Mouse (Mus musculus): Measurements from ENCODE around the gene Kmt5c. TPM values are rescaled to one million over a fixed set of nuclear protein-coding genes. Genes with fewer than 3 reads are reported as not detected.

Kmt5c gene
- polyA plus RNA-seq, 2 experiments = 37.8 to 78.7 TPM

DNA sequence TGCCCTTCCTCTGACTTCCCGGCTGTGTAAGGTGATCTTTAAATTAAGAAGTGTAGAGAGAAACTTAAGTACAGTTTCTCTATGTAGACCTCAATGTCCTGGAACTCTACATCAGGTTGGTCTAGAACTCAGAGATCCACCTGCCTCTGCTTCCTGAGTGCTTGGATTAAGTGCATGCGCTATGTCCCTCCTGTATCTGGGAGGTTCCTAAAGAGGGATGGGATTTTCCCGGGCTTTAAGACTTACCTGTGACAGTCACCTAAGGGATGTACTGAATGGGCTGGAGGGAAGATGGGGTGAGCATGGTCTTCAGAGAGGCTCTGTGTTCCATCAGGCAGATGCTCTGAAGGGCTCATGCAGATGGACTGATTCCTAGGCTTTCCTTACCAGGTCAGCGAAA is 53.8 kb downstream of the Kmt5c start:
- Histone ChIP-seq H3K9ac (replicated peaks) (peak overlapping the region; percentile 98), H3K36me3 (replicated peaks; ENCODE audit: control insufficient read depth, insufficient read depth, low read depth) (peaks cover 40% of the 10 kb centered on the region), H3K4me1 (replicated peaks; ENCODE audit: control insufficient read depth in 2 of 2, insufficient read depth in 2 of 2, low read length in 1 of 2) (peaks cover 3 to 17% of the 10 kb centered on the region in 2 experiments; a peak in 3 of 4 replicates), H3K27ac (peak overlapping the region; percentile 98), H3K9me3 (ENCODE audit: control insufficient read depth, low read length) (no peaks in the 10 kb centered on the region), H3K4me3 (ENCODE audit: insufficient read depth in 1 of 2, low read depth in 2 of 2, low read length in 2 of 2) (peak overlapping the region; percentile 87 to 92), H3K4me2 (ENCODE audit: low read depth) (peak overlapping the region; percentile 97), H3K27me3 (ENCODE audit: control insufficient read depth, insufficient read depth, low read length) (no peaks in the 10 kb centered on the region)
- TF ChIP-seq EP300 (IDR thresholded peaks at IDR 0.05; ENCODE audit: low read depth) (no peak), CTCF (IDR thresholded peaks at IDR 0.05; ENCODE audit: low read depth) (no peak)
- ATAC-seq (ENCODE audit: insufficient read depth) = no peak
- WGBS (ENCODE audit: insufficient replicate concordance) = 17% methylated on average over 4 of the region's 4 CpGs
- DNase-seq (ENCODE audit: low read depth in 3 of 3, low spot score in 3 of 3) = no peak

DNA sequence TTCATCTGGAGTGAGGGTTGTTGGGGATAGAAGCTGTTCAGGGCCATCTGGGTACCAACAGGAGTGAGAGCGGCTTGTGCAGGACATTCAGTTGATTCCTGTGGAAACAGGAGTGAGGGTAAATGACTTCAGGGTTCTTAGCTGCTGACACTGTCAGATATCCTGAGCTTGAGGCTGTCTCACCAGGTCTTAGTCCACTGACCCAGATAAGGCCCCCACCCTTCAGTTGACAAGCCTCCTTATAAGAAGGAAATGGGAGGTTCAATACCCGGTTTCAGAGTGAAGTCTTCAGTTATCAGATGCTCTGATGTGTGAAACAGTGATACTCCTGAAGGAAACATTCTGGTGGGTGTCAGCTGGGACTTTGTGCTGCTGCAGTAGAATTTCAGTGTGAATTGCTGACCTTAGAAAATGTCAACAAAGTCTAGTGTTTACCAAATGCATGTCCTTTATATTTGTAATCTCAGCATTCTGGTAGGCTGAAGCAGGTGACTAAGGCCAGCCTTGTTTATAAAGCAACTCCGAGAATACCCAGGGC is 54.8 kb downstream of the Kmt5c start:
- Histone ChIP-seq H3K27ac (peak overlapping the region; percentile 54), H3K9ac (replicated peaks) (peak overlapping the region; percentile 98; the same call in 1 of the 2 replicates), H3K4me1 (replicated peaks; ENCODE audit: control insufficient read depth in 2 of 2, insufficient read depth in 2 of 2, low read length in 1 of 2) (peaks cover 3 to 15% of the 10 kb centered on the region in 2 experiments; a peak in 3 of 4 replicates), H3K9me3 (ENCODE audit: control insufficient read depth, low read length) (no peaks in the 10 kb centered on the region), H3K27me3 (ENCODE audit: control insufficient read depth, insufficient read depth, low read length) (no peaks in the 10 kb centered on the region), H3K36me3 (replicated peaks; ENCODE audit: control insufficient read depth, insufficient read depth, low read depth) (peaks cover 40% of the 10 kb centered on the region), H3K4me2 (ENCODE audit: low read depth) (peak overlapping the region; percentile 97), H3K4me3 (ENCODE audit: insufficient read depth in 1 of 2, low read depth in 2 of 2, low read length in 2 of 2) (peak overlapping the region; percentile 87 to 92; a peak in 3 of 4 replicates)
- WGBS (ENCODE audit: insufficient replicate concordance) = 40% methylated on average over 3 of the region's 3 CpGs
- TF ChIP-seq EP300 (IDR thresholded peaks at IDR 0.05; ENCODE audit: low read depth) (no peak), CTCF (IDR thresholded peaks at IDR 0.05; ENCODE audit: low read depth) (no peak)
- ATAC-seq (ENCODE audit: insufficient read depth) (no peak), DNase-seq (ENCODE audit: low read depth in 3 of 3, low spot score in 3 of 3) (no peak)

DNA sequence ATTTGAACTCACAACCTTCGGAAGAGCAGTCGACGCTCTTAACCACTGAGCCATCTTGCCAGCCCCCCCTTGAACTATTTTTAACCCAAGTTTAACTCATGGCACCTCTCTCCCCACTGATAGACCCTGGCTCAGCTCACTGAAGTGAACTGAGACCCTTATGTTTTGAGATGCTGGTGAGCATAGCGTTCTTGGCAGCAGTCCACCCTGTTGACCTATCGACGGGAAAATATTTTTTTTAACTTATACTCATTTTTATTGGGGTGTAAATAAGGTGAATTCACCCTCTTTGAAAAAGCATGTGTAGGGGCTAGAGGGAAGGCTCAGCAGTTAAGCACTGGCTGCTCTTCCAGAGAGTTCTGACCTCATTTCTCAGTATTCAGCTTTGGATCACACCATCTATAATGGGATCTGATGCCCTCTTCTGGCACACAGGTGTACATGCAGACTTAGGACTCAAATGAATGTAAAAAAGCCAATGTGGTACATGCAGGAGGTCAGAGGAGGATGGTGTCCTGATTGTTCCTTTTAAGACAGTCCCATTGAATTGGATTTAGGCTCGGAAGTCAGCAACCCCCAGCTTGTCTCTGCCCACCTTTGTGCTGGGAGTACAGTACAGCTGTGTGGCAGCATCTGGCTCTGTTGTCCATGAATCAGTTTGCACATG is 56.0 kb downstream of the Kmt5c start:
- Histone ChIP-seq H3K9me3 (ENCODE audit: control insufficient read depth, low read length) (no peaks in the 10 kb centered on the region), H3K27me3 (ENCODE audit: control insufficient read depth, insufficient read depth, low read length) (no peaks in the 10 kb centered on the region), H3K4me1 (replicated peaks; ENCODE audit: control insufficient read depth in 2 of 2, insufficient read depth in 2 of 2, low read length in 1 of 2) (peaks cover 3 to 13% of the 10 kb centered on the region in 2 experiments; a peak in 3 of 4 replicates), H3K9ac (replicated peaks) (no peak overlapping the region), H3K4me2 (ENCODE audit: low read depth) (no peak overlapping the region), H3K4me3 (ENCODE audit: insufficient read depth in 1 of 2, low read depth in 2 of 2, low read length in 2 of 2) (no peak overlapping the region), H3K27ac (no peak overlapping the region), H3K36me3 (replicated peaks; ENCODE audit: control insufficient read depth, insufficient read depth, low read depth) (peaks cover 40% of the 10 kb centered on the region)
- DNase-seq (ENCODE audit: low read depth in 3 of 3, low spot score in 3 of 3) (no peak), ATAC-seq (ENCODE audit: insufficient read depth) (no peak)
- WGBS (ENCODE audit: insufficient replicate concordance) = 61% methylated on average over 7 of the region's 7 CpGs
- TF ChIP-seq EP300 (IDR thresholded peaks at IDR 0.05; ENCODE audit: low read depth) (no peak), CTCF (IDR thresholded peaks at IDR 0.05; ENCODE audit: low read depth) (peak; percentile 79)

Other genes starting within 250 kb of the Kmt5c start
- gene Ppp1r12c, start 238.4 kb upstream of the Kmt5c start, polyA plus RNA-seq (2012; rRNA removed) = 16.2 and 22.2 TPM in 2 replicates
- 15.6 and 22.2 TPM in 2 replicates for gene Ppp1r12c, start 238.4 kb upstream of the Kmt5c start, polyA plus RNA-seq (2014; fragmentation: Nextera tagmentation; extraction: Ambion mirVana)
- 2.0 and 4.0 TPM in 2 replicates for gene Tnnt1, start 223.7 kb upstream of the Kmt5c start, polyA plus RNA-seq (2012; rRNA removed)
- 2.6 and 3.3 TPM in 2 replicates for gene Tnnt1, start 223.7 kb upstream of the Kmt5c start, polyA plus RNA-seq (2014; fragmentation: Nextera tagmentation; extraction: Ambion mirVana)
- 0.30 and 0.35 TPM in 2 replicates for gene Tnni3, start 215.9 kb upstream of the Kmt5c start, polyA plus RNA-seq (2012; rRNA removed)
- gene Tnni3, start 215.9 kb upstream of the Kmt5c start, polyA plus RNA-seq (2014; fragmentation: Nextera tagmentation; extraction: Ambion mirVana) = 0.45 TPM in 1 of 2 replicates, not detected in the other
- 0.39 and 0.42 TPM in 2 replicates for gene Dnaaf3, start 207.7 kb upstream of the Kmt5c start, polyA plus RNA-seq (2012; rRNA removed)
- gene Dnaaf3, start 207.7 kb upstream of the Kmt5c start, polyA plus RNA-seq (2014; fragmentation: Nextera tagmentation; extraction: Ambion mirVana) = 0.09 TPM in 1 of 2 replicates, not detected in the other
- 0.15 and 0.22 TPM in 2 replicates for gene Syt5, start 192.6 kb upstream of the Kmt5c start, polyA plus RNA-seq (2012; rRNA removed)
- 0.25 and 0.81 TPM in 2 replicates for gene Syt5, start 192.6 kb upstream of the Kmt5c start, polyA plus RNA-seq (2014; fragmentation: Nextera tagmentation; extraction: Ambion mirVana)
- not detected in 2 replicates for gene Ptprh, start 136.1 kb upstream of the Kmt5c start, polyA plus RNA-seq (2012; rRNA removed)
- not detected in 2 replicates for gene Ptprh, start 136.1 kb upstream of the Kmt5c start, polyA plus RNA-seq (2014; fragmentation: Nextera tagmentation; extraction: Ambion mirVana)
- gene Tmem86b, start 108.7 kb upstream of the Kmt5c start, polyA plus RNA-seq (2012; rRNA removed) = 36.4 and 51.0 TPM in 2 replicates
- gene Tmem86b, start 108.7 kb upstream of the Kmt5c start, polyA plus RNA-seq (2014; fragmentation: Nextera tagmentation; extraction: Ambion mirVana) = 30.5 and 32.9 TPM in 2 replicates
- gene Ppp6r1, start 81.1 kb upstream of the Kmt5c start, polyA plus RNA-seq (2012; rRNA removed) = 30.8 and 33.6 TPM in 2 replicates
- 4.3 and 5.1 TPM in 2 replicates for gene Ppp6r1, start 81.1 kb upstream of the Kmt5c start, polyA plus RNA-seq (2014; fragmentation: Nextera tagmentation; extraction: Ambion mirVana)
- gene Hspbp1, start 55.0 kb upstream of the Kmt5c start, polyA plus RNA-seq (2012; rRNA removed) = 28.2 and 38.5 TPM in 2 replicates
- gene Hspbp1, start 55.0 kb upstream of the Kmt5c start, polyA plus RNA-seq (2014; fragmentation: Nextera tagmentation; extraction: Ambion mirVana) = 56.7 and 60.6 TPM in 2 replicates
- gene Brsk1, start 49.5 kb upstream of the Kmt5c start, polyA plus RNA-seq (2012; rRNA removed) = 0.39 and 0.54 TPM in 2 replicates
- not detected in 2 replicates for gene Brsk1, start 49.5 kb upstream of the Kmt5c start, polyA plus RNA-seq (2014; fragmentation: Nextera tagmentation; extraction: Ambion mirVana)
- gene Tmem150b, start 14.9 kb upstream of the Kmt5c start, polyA plus RNA-seq (2012; rRNA removed) = 0.31 TPM in 2 replicates
- gene Tmem150b, start 14.9 kb upstream of the Kmt5c start, polyA plus RNA-seq (2014; fragmentation: Nextera tagmentation; extraction: Ambion mirVana) = 0.18 TPM in 1 of 2 replicates, not detected in the other
- gene Cox6b2, start 13.0 kb downstream of the Kmt5c start, polyA plus RNA-seq (2012; rRNA removed) = 111 and 119 TPM in 2 replicates
- gene Cox6b2, start 13.0 kb downstream of the Kmt5c start, polyA plus RNA-seq (2014; fragmentation: Nextera tagmentation; extraction: Ambion mirVana) = 81.9 and 88.1 TPM in 2 replicates
- not detected in 2 replicates for gene Fam71e2, start 31.2 kb downstream of the Kmt5c start, polyA plus RNA-seq (2012; rRNA removed)
- not detected in 2 replicates for gene Fam71e2, start 31.2 kb downstream of the Kmt5c start, polyA plus RNA-seq (2014; fragmentation: Nextera tagmentation; extraction: Ambion mirVana)
- 0.03 and 0.09 TPM in 2 replicates for gene Il11, start 42.7 kb downstream of the Kmt5c start, polyA plus RNA-seq (2012; rRNA removed)
- gene Il11, start 42.7 kb downstream of the Kmt5c start, polyA plus RNA-seq (2014; fragmentation: Nextera tagmentation; extraction: Ambion mirVana) = not detected in 2 replicates
- not detected in 2 replicates for gene Tmem190, start 42.8 kb downstream of the Kmt5c start, polyA plus RNA-seq (2012; rRNA removed)
- not detected in 2 replicates for gene Tmem190, start 42.8 kb downstream of the Kmt5c start, polyA plus RNA-seq (2014; fragmentation: Nextera tagmentation; extraction: Ambion mirVana)
- gene Tmem238, start 49.5 kb downstream of the Kmt5c start, polyA plus RNA-seq (2012; rRNA removed) = 7.5 and 8.2 TPM in 2 replicates
- 5.4 and 5.8 TPM in 2 replicates for gene Tmem238, start 49.5 kb downstream of the Kmt5c start, polyA plus RNA-seq (2014; fragmentation: Nextera tagmentation; extraction: Ambion mirVana)
- 237 and 307 TPM in 2 replicates for gene Rpl28, start 52.8 kb downstream of the Kmt5c start, polyA plus RNA-seq (2012; rRNA removed)
- 185 and 186 TPM in 2 replicates for gene Rpl28, start 52.8 kb downstream of the Kmt5c start, polyA plus RNA-seq (2014; fragmentation: Nextera tagmentation; extraction: Ambion mirVana)
- 186 and 265 TPM in 2 replicates for gene Ube2s, start 72.5 kb downstream of the Kmt5c start, polyA plus RNA-seq (2012; rRNA removed)
- 295 and 316 TPM in 2 replicates for gene Ube2s, start 72.5 kb downstream of the Kmt5c start, polyA plus RNA-seq (2014; fragmentation: Nextera tagmentation; extraction: Ambion mirVana)
- gene Shisa7, start 104.6 kb downstream of the Kmt5c start, polyA plus RNA-seq (2012; rRNA removed) = 0.01 and 0.14 TPM in 2 replicates
- not detected in 2 replicates for gene Shisa7, start 104.6 kb downstream of the Kmt5c start, polyA plus RNA-seq (2014; fragmentation: Nextera tagmentation; extraction: Ambion mirVana)
- gene Isoc2b, start 130.1 kb downstream of the Kmt5c start, polyA plus RNA-seq (2012; rRNA removed) = 1.6 and 2.4 TPM in 2 replicates
- 2.8 and 3.8 TPM in 2 replicates for gene Isoc2b, start 130.1 kb downstream of the Kmt5c start, polyA plus RNA-seq (2014; fragmentation: Nextera tagmentation; extraction: Ambion mirVana)
- gene Isoc2a, start 137.0 kb downstream of the Kmt5c start, polyA plus RNA-seq (2012; rRNA removed) = 6.6 and 6.7 TPM in 2 replicates
- 0.56 and 0.86 TPM in 2 replicates for gene Isoc2a, start 137.0 kb downstream of the Kmt5c start, polyA plus RNA-seq (2014; fragmentation: Nextera tagmentation; extraction: Ambion mirVana)
- 0.02 TPM in 1 of 2 replicates, not detected in the other for gene Gm36210, start 166.4 kb downstream of the Kmt5c start, polyA plus RNA-seq (2012; rRNA removed)
- gene Gm36210, start 166.4 kb downstream of the Kmt5c start, polyA plus RNA-seq (2014; fragmentation: Nextera tagmentation; extraction: Ambion mirVana) = not detected in 2 replicates
- 2.9 and 3.7 TPM in 2 replicates for gene Zfp628, start 175.1 kb downstream of the Kmt5c start, polyA plus RNA-seq (2012; rRNA removed)
- 1.5 and 1.6 TPM in 2 replicates for gene Zfp628, start 175.1 kb downstream of the Kmt5c start, polyA plus RNA-seq (2014; fragmentation: Nextera tagmentation; extraction: Ambion mirVana)
- 0.38 and 0.39 TPM in 2 replicates for gene Nat14, start 181.9 kb downstream of the Kmt5c start, polyA plus RNA-seq (2012; rRNA removed)
- 0.10 and 0.11 TPM in 2 replicates for gene Nat14, start 181.9 kb downstream of the Kmt5c start, polyA plus RNA-seq (2014; fragmentation: Nextera tagmentation; extraction: Ambion mirVana)
- gene Ssc5d, start 185.7 kb downstream of the Kmt5c start, polyA plus RNA-seq (2012; rRNA removed) = 0.12 and 0.14 TPM in 2 replicates
- 0.03 and 0.09 TPM in 2 replicates for gene Ssc5d, start 185.7 kb downstream of the Kmt5c start, polyA plus RNA-seq (2014; fragmentation: Nextera tagmentation; extraction: Ambion mirVana)
- 0.01 and 0.02 TPM in 2 replicates for gene Sbk2, start 224.3 kb downstream of the Kmt5c start, polyA plus RNA-seq (2012; rRNA removed)
- not detected in 2 replicates for gene Sbk2, start 224.3 kb downstream of the Kmt5c start, polyA plus RNA-seq (2014; fragmentation: Nextera tagmentation; extraction: Ambion mirVana)
- gene Sbk3, start 231.1 kb downstream of the Kmt5c start, polyA plus RNA-seq (2012; rRNA removed) = not detected in 2 replicates
- not detected in 2 replicates for gene Sbk3, start 231.1 kb downstream of the Kmt5c start, polyA plus RNA-seq (2014; fragmentation: Nextera tagmentation; extraction: Ambion mirVana)

All from liver, embryonic 14.5 days (tissue).